Mouse (Mus musculus) megakaryocyte-erythroid progenitor cell, adult 5-6 weeks (primary cell): Measurements from ENCODE around the gene Hebp1. TPM values are rescaled to one million over a fixed set of nuclear protein-coding genes. Genes with fewer than 3 reads are reported as not detected.

Source experiments
- total RNA-seq, 2 experiments: library from RNA; stranded (forward) in 1 of 2; stranded (reverse) in 1 of 2; fragments of 200-1000, 215-1000 nt in 1 of 2; fragments of >200 nt in 1 of 2; fragmentation: Nextera tagmentation in 1 of 2; gene quantifications; 2 replicates each; pipeline ENCODE4 v1.2.3; 2014 to 2017

Hebp1 gene
- total RNA-seq, 2 experiments from 2014 or later = 112 to 149 TPM

Other genes starting within 250 kb of the Hebp1 start
- 0.90 and 1.5 TPM in 2 replicates for gene Apold1, start 216.3 kb downstream of the Hebp1 start, total RNA-seq (2014; fragmentation: Nextera tagmentation)
- 0.66 and 0.80 TPM in 2 replicates for gene Apold1, start 216.3 kb downstream of the Hebp1 start, total RNA-seq (2017)
- gene Ddx47, start 186.4 kb downstream of the Hebp1 start, total RNA-seq (2014; fragmentation: Nextera tagmentation) = 87.5 and 108 TPM in 2 replicates
- gene Ddx47, start 186.4 kb downstream of the Hebp1 start, total RNA-seq (2017) = 135 and 173 TPM in 2 replicates
- not detected in 2 replicates for gene Gprc5a, start 132.4 kb downstream of the Hebp1 start, total RNA-seq (2014; fragmentation: Nextera tagmentation)
- gene Gprc5a, start 132.4 kb downstream of the Hebp1 start, total RNA-seq (2017) = 1.1 TPM in 1 of 2 replicates, not detected in the other
- not detected in 2 replicates for gene Gprc5d, start 79.7 kb downstream of the Hebp1 start, total RNA-seq (2014; fragmentation: Nextera tagmentation)
- gene Gprc5d, start 79.7 kb downstream of the Hebp1 start, total RNA-seq (2017) = not detected in 2 replicates
- gene Fam234b, start within 50 bp of the Hebp1 start, total RNA-seq (2014; fragmentation: Nextera tagmentation) = 57.4 and 66.3 TPM in 2 replicates
- 32.6 and 51.1 TPM in 2 replicates for gene Fam234b, start within 50 bp of the Hebp1 start, total RNA-seq (2017)
- not detected in 2 replicates for gene Gsg1, start 56.3 kb upstream of the Hebp1 start, total RNA-seq (2014; fragmentation: Nextera tagmentation)
- not detected in 2 replicates for gene Gsg1, start 56.3 kb upstream of the Hebp1 start, total RNA-seq (2017)
- gene Pbp2, start 112.4 kb upstream of the Hebp1 start, total RNA-seq (2014; fragmentation: Nextera tagmentation) = not detected in 2 replicates
- not detected in 2 replicates for gene Pbp2, start 112.4 kb upstream of the Hebp1 start, total RNA-seq (2017)
- 1.1 and 2.0 TPM in 2 replicates for gene Emp1, start 164.5 kb upstream of the Hebp1 start, total RNA-seq (2014; fragmentation: Nextera tagmentation)
- 0.66 TPM in 1 of 2 replicates, not detected in the other for gene Emp1, start 164.5 kb upstream of the Hebp1 start, total RNA-seq (2017)